Mouse (Mus musculus) urinary bladder, adult 18-20 months (tissue): Measurements from ENCODE around the gene Mpdu1.
"Not testable (repeated sequence)": the region's sequence is repeated elsewhere in the genome, so short reads cannot be mapped to it uniquely, and the experiment has no call there.

ENCODE experiments used
- DNase-seq, 2 experiments: peaks; one replicate each; pipeline ENCODE4 v3.0.0; 2022; ENCODE audit warnings: low spot score in 2 of 2, mixed read lengths in 2 of 2

The Mpdu1 gene

GRCm38 (mm10) chr11:69621571-69622268, 40.7 kb downstream of the Mpdu1 start, which contains the start of gene Sat2:
Gene Sat2, plus strand, starts transcription at chr11:69622024.
- DNase-seq: peak in 1 of 2 experiments; percentile 56

GRCm38 (mm10) chr11:69620394-69621081, 41.9 kb downstream of the Mpdu1 start:
- DNase-seq: no peak

- DNase-seq: no peak
Observed at GRCm38 (mm10) chr11:69617805-69618204, 44.6 kb downstream of the Mpdu1 start, which contains the start of gene Shbg. Gene Shbg, minus strand, starts transcription at chr11:69617905.

- no peak for DNase-seq
Observed at GRCm38 (mm10) chr11:69616781-69617180, 45.7 kb downstream of the Mpdu1 start.

- DNase-seq: not testable (repeated sequence)
Observed at GRCm38 (mm10) chr11:69614257-69614588, 48.2 kb downstream of the Mpdu1 start.

DNA sequence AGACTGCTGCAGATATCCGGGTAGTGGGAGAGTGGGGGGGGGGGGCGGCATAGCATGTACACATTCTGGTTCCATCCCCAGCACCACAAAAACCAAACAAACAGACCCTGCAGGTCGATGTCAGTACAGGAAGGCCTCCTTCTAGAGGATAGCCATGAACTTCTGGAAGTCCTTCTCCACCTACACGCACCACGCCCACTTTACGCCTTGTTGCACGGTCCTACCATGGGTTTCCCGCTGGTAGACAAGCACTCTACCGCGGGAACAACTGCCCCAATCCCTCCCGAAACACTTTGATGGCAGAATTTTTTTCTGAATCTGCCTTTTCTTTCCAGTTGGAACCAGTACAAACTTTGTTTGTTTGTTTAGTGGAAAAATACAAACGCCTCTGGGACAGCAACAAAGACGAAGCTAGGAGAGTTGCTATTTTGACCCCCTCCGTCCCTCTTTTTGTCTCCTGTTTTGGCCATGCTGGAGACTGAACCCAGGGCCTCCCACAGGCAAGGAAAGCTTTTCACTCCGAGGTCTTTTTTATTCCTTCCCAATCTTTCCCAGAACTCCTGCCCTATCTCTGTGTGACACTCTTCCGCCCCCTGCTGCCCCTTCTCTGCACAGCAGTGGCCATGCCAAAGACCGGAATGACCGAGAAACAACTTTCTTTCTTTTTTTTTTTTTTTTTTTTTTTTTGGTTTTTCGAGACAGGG, 48.7 kb downstream of the Mpdu1 start:
- peak; percentile 76 to 78 for DNase-seq

- no peak for DNase-seq
Observed at GRCm38 (mm10) chr11:69610899-69611298, 51.5 kb downstream of the Mpdu1 start.

DNA sequence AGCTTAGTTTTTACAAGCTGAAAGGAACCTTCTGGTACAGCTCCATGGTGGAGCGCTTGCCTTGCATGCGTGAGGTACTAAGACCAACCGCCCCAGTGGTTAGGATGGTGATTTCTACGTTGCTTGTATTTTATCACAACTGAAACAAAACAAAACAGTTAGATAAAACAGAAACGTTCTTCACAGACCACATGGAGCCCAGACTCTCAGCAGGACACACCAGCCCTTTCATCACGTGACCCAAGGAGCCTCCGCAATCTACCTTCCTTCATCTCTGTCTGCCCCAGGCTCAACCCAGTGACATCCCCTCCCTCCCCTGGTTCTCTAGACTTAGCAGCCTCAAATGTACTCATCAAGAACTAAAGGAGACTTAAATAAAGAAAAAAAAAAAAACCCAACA, 53.0 kb downstream of the Mpdu1 start:
- DNase-seq: no peak

DNA sequence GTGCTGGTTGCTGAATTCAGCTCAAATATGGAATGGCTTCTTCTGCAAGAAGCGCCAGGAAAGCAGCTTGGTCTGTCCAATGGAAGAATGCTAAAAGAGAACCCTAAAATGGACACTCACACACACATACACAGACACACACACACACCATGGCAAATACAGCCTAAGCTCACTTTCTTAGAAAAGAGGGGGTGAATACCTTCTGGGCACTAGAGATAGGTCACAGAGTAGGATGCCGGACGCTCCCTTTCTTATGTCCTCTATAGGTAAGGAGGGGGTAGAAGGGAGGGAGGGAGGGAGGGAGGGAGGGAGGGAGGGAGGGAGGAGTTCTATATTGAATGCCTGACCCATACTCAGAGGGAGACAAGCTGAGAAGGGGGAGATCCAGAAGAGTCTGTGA, 53.9 kb downstream of the Mpdu1 start:
- no peak for DNase-seq

DNA sequence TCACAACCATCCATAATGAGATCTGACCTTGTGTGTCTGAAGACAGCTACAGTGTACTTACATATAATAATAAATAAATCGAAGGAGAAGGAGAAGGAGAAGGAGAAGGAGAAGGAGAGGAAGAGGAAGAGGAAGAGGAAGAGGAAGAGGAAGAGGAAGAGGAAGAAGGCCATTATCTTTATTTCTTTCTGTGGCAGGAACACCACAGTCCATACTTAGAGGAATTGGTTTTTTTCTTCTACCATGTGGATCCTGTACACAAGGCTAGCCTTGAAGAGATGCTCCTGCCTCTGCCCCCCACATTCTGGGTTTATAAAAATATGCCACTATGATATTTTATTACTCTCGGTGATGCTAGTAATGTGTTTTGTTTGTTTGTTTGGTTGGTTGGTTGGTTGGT, 55.6 kb downstream of the Mpdu1 start:
- DNase-seq: no peak
